27 mouse cellular contexts compared by ENCODE assay signal in the genomic region with DNA sequence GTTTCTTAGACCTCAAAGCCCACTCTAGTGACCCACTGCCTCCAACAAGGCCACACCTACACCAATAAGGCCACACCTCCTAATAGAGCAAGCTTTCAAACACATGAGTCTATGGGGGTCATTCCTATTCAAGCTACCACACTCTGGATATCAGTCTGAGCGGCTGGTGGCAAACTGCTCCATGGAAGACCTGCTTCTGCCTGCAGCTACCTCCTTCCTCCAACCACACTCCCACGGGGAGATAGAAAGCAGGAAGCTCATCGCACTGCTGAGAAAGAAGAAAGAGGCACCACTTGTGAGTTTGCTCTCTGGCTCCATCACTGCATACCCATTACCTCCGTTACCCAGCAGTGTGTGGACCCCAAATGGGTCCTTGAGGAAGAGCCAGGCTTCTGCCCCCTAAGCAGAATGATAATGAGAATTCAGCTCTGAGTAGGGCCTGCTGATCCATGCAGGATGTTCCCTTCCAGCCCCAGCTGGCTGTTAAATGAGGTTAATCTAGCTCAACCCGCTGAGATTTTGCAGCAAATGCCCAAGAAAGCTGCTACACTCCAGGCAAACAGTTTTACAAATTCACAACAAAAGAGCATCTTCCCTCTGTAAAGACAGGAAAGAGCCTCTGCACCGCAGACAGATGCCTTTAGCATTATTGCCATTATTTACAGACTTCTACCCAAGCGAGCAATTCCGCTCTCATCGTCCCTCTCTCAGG.
A peak's percentile ranks its signal among the peaks of the same experiment; 100 is the strongest.
DNase-seq lines count a peak whose midpoint lies in the region; ATAC-seq lines count a peak whose summit lies in the region.
"Had no signal": no experiment of that assay in that cellular context is flagged by ENCODE, and none has a peak within 500 bp of the region (broad histone marks: within the 10 kb centered on the region; RNA-seq: fewer than 3 reads in every experiment).

No protein-coding gene starts in this region.

- no peak overlapping the region for H3K9ac ChIP-seq in hindbrain, embryonic 14.5 days
- H3K9ac ChIP-seq in hindbrain, embryonic 12.5 days = no peak overlapping the region
- H3K9ac ChIP-seq in neural tube, embryonic 13.5 days = no peak overlapping the region
- H3K9ac ChIP-seq: forebrain, embryonic 13.5 days; heart, embryonic 12.5 days; intestine, embryonic 15.5 days; limb, embryonic 13.5 days; lung, embryonic 15.5 days; midbrain, embryonic 15.5 days had no signal

- WGBS in hindbrain, embryonic 14.5 days = 68% methylated on average over 9 of the region's 9 CpGs
- 84% methylated on average over 9 of the region's 9 CpGs for WGBS in hindbrain, embryonic 12.5 days
- 69% methylated on average over 9 of the region's 9 CpGs for WGBS in neural tube, embryonic 13.5 days

- peaks cover 3% of the 10 kb centered on the region; the same call in 1 of the 2 replicates for H3K4me1 ChIP-seq in hindbrain, embryonic 14.5 days (replicated peaks; ENCODE audit: control insufficient read depth, insufficient read depth, low read length)
- no peaks in the 10 kb centered on the region for H3K4me1 ChIP-seq in hindbrain, embryonic 12.5 days
- H3K4me1 ChIP-seq in neural tube, embryonic 13.5 days (replicated peaks) = 0 out of 2 replicates have a peak, but pooled peaks cover 11% of the 10 kb centered on the region
- H3K4me1 ChIP-seq: forebrain, embryonic 13.5 days; heart, embryonic 12.5 days; intestine, embryonic 15.5 days; limb, embryonic 13.5 days; lung, embryonic 15.5 days; midbrain, embryonic 15.5 days had no signal

- H3K27me3 ChIP-seq in hindbrain, embryonic 14.5 days (ENCODE audit: control insufficient read depth, insufficient read depth, low read length) = no peaks in the 10 kb centered on the region
- H3K27me3 ChIP-seq in hindbrain, embryonic 12.5 days = no peaks in the 10 kb centered on the region
- H3K27me3 ChIP-seq in neural tube, embryonic 13.5 days = no peaks in the 10 kb centered on the region
- H3K27me3 ChIP-seq: CH12.LX; forebrain, embryonic 13.5 days; heart, embryonic 12.5 days; intestine, embryonic 15.5 days; limb, embryonic 13.5 days; lung, embryonic 15.5 days; midbrain, embryonic 15.5 days had no signal

- no peak overlapping the region for H3K4me3 ChIP-seq in hindbrain, embryonic 14.5 days (replicated peaks; ENCODE audit: low read length)
- no peak overlapping the region for H3K4me3 ChIP-seq in hindbrain, embryonic 12.5 days
- H3K4me3 ChIP-seq in neural tube, embryonic 13.5 days = no peak overlapping the region
- H3K4me3 ChIP-seq: forebrain, embryonic 13.5 days; heart, adult 2 months; heart, embryonic 12.5 days; intestine, embryonic 15.5 days; limb, embryonic 13.5 days; lung, embryonic 15.5 days; midbrain, embryonic 10.5 days; midbrain, embryonic 15.5 days had no signal

- no peak for DNase-seq in cerebellum, postnatal 36 days
- DNase-seq in hindbrain, embryonic 14.5 days (ENCODE audit: low spot score) = peak; percentile 30
- DNase-seq in neural tube, embryonic 10.5 days (ENCODE audit: extremely low spot score, low spot score) = no peak
- no peak for DNase-seq in adrenal gland, adult 2 months
- no peak for DNase-seq in spleen, adult 18-20 months
- DNase-seq: adrenal gland, adult 8-10 months; gastrocnemius, postnatal 36 days; heart, adult 2 months; kidney, adult 2 months; kidney, postnatal 36 days; right cerebral cortex, adult 18-20 months; right cerebral cortex, postnatal 4 days; thymus, adult 2 months; thymus, postnatal 36 days had no signal

- no peaks in the 10 kb centered on the region for H3K9me3 ChIP-seq in hindbrain, embryonic 14.5 days (ENCODE audit: control insufficient read depth, low read length)
- no peaks in the 10 kb centered on the region for H3K9me3 ChIP-seq in hindbrain, embryonic 12.5 days (replicated peaks)
- no peaks in the 10 kb centered on the region for H3K9me3 ChIP-seq in neural tube, embryonic 13.5 days
- H3K9me3 ChIP-seq: forebrain, embryonic 13.5 days; heart, embryonic 12.5 days; intestine, embryonic 15.5 days; limb, embryonic 13.5 days; lung, embryonic 15.5 days; midbrain, embryonic 10.5 days; midbrain, embryonic 15.5 days had no signal

- no peaks in the 10 kb centered on the region for H3K36me3 ChIP-seq in hindbrain, embryonic 14.5 days (replicated peaks; ENCODE audit: control insufficient read depth, insufficient read depth)
- no peaks in the 10 kb centered on the region for H3K36me3 ChIP-seq in hindbrain, embryonic 12.5 days
- H3K36me3 ChIP-seq in neural tube, embryonic 13.5 days = no peaks in the 10 kb centered on the region
- H3K36me3 ChIP-seq: heart, embryonic 12.5 days; intestine, embryonic 15.5 days; limb, embryonic 13.5 days; lung, embryonic 15.5 days; midbrain, embryonic 10.5 days; midbrain, embryonic 15.5 days had no signal

- H3K4me2 ChIP-seq in hindbrain, embryonic 14.5 days (replicated peaks) = no peak overlapping the region
- no peak overlapping the region for H3K4me2 ChIP-seq in hindbrain, embryonic 12.5 days (replicated peaks)
- H3K4me2 ChIP-seq in neural tube, embryonic 13.5 days = no peak overlapping the region
- H3K4me2 ChIP-seq: forebrain, embryonic 13.5 days; heart, embryonic 12.5 days; intestine, embryonic 15.5 days; limb, embryonic 13.5 days; liver, embryonic 11.5 days; lung, embryonic 15.5 days; midbrain, embryonic 15.5 days had no signal

- ATAC-seq in cerebellum, adult (ENCODE audit: insufficient number of reproducible peaks, low FRiP score, low TSS enrichment) = 0 out of 2 replicates have a peak, but pooled peaks have one; percentile 11
- ATAC-seq in hindbrain, embryonic 14.5 days (ENCODE audit: low FRiP score) = peak; percentile 72
- ATAC-seq in hindbrain, embryonic 12.5 days (ENCODE audit: low FRiP score) = no peak
- ATAC-seq in neural tube, embryonic 13.5 days (ENCODE audit: low read depth) = peak; percentile 71; the same call in 1 of the 2 replicates
- ATAC-seq: activated CD4-positive, CD25-positive, alpha-beta regulatory T cell, adult 4 months; forebrain, embryonic 13.5 days; intestine, embryonic 15.5 days; midbrain, embryonic 15.5 days had no signal

- H3K27ac ChIP-seq in hindbrain, embryonic 14.5 days = peak overlapping the region; percentile 44
- no peak overlapping the region for H3K27ac ChIP-seq in hindbrain, embryonic 12.5 days
- H3K27ac ChIP-seq in neural tube, embryonic 13.5 days (replicated peaks) = peak overlapping the region; percentile 79
- H3K27ac ChIP-seq: forebrain, embryonic 13.5 days; heart, adult 2 months; intestine, embryonic 15.5 days; limb, embryonic 13.5 days; lung, embryonic 15.5 days; midbrain, embryonic 10.5 days; midbrain, embryonic 15.5 days had no signal
